Mouse (Mus musculus) erythroblast, embryonic 14.5 days (primary cell): ENCODE results near the gene Cenpc1. TPM values are rescaled to one million over a fixed set of nuclear protein-coding genes. Genes with fewer than 3 reads are reported as not detected.

Experiments
- H3K27me3 ChIP-seq: 2 replicates; pipeline ENCODE4 v1.6.1; 2012; ENCODE audit warnings: inconsistent platforms; ENCODE audit not compliant: control insufficient read depth
- H3K36me3 ChIP-seq: 2 replicates; pipeline ENCODE4 v1.6.1; 2012; ENCODE audit warnings: mild to moderate bottlenecking, inconsistent platforms; ENCODE audit not compliant: control insufficient read depth
- H3K4me1 ChIP-seq: 2 replicates; pipeline ENCODE4 v1.6.1; 2012; ENCODE audit warnings: inconsistent platforms; ENCODE audit not compliant: control insufficient read depth
- H3K4me3 ChIP-seq: replicated peaks from 2 replicates; pipeline ENCODE3; 2012; ENCODE audit warnings: moderate library complexity, mild to moderate bottlenecking, inconsistent platforms
- H3K9me3 ChIP-seq: 2 replicates; pipeline ENCODE4 v1.6.1; 2012; ENCODE audit warnings: low read length, inconsistent platforms, mixed read lengths; ENCODE audit not compliant: control insufficient read depth
- GATA1 ChIP-seq: IDR thresholded peaks from 2 replicates; pipeline ENCODE4 v1.6.1; 2012; ENCODE audit warnings: low read length, inconsistent platforms, mixed read lengths
- TAL1 ChIP-seq: IDR thresholded peaks from 3 replicates; pipeline ENCODE4 v1.6.1; 2012; ENCODE audit warnings: low read length, inconsistent platforms, mixed read lengths
- polyA plus RNA-seq: library from polyadenylated mRNA; stranded (reverse); fragments of >175 nt; gene quantifications from 2 replicates; pipeline ENCODE4 v1.2.3, GENCODE M21; 2012

Gene Cenpc1
- polyA plus RNA-seq, result 0.46 and 0.48 TPM in 2 replicates

GRCm38 (mm10) chr5:86065101-86065875 is at the start of gene Cenpc1:
TSS of gene Cenpc1 (minus strand) at chr5:86065583.
- TF ChIP-seq GATA1, result no peak
- TF ChIP-seq TAL1, result no peak
- Histone ChIP-seq H3K27me3 (no peaks in the 10 kb centered on the region), H3K4me1 (peaks cover 44% of the 10 kb centered on the region), H3K36me3 (no peaks in the 10 kb centered on the region; the same call in none of the 2 replicates), H3K4me3 (peak within 1 kb of the TSS; percentile 92), H3K9me3 (no peaks in the 10 kb centered on the region)

GRCm38 (mm10) chr5:86113997-86114396 is 48.6 kb upstream of the Cenpc1 start:
- Histone ChIP-seq H3K36me3 (peaks cover 17% of the 10 kb centered on the region), H3K27me3 (no peaks in the 10 kb centered on the region)
- TF ChIP-seq GATA1 (no peak), TAL1 (no peak)

GRCm38 (mm10) chr5:86113037-86113436 is 47.7 kb upstream of the Cenpc1 start:
- H3K4me1 ChIP-seq, result no peaks in the 10 kb centered on the region
- no peaks in the 10 kb centered on the region for H3K9me3 ChIP-seq
- TF ChIP-seq GATA1, result no peak
- no peak for TF ChIP-seq TAL1
- H3K27me3 ChIP-seq, result no peaks in the 10 kb centered on the region
- peaks cover 10% of the 10 kb centered on the region for H3K36me3 ChIP-seq
- no peak overlapping the region for H3K4me3 ChIP-seq

More at GRCm38 (mm10) chr5:86113997-86114396, 48.6 kb upstream of the Cenpc1 start:
- Histone ChIP-seq H3K4me3 (no peak overlapping the region), H3K4me1 (no peaks in the 10 kb centered on the region), H3K9me3 (no peaks in the 10 kb centered on the region)

- TF ChIP-seq GATA1 (no peak), TAL1 (no peak)
- peaks cover 7% of the 10 kb centered on the region for H3K36me3 ChIP-seq
- no peaks in the 10 kb centered on the region for H3K4me1 ChIP-seq
- H3K27me3 ChIP-seq, result no peaks in the 10 kb centered on the region
- H3K9me3 ChIP-seq, result no peaks in the 10 kb centered on the region
- H3K4me3 ChIP-seq, result no peak overlapping the region
These were observed 45.7 kb upstream of the Cenpc1 start for GRCm38 (mm10) chr5:86111074-86111473.

- Histone ChIP-seq H3K4me1 (no peaks in the 10 kb centered on the region), H3K4me3 (no peak overlapping the region), H3K27me3 (no peaks in the 10 kb centered on the region), H3K36me3 (no peaks in the 10 kb centered on the region; the same call in 1 of the 2 replicates), H3K9me3 (no peaks in the 10 kb centered on the region)
- TF ChIP-seq GATA1 (no peak), TAL1 (no peak)
These were observed 41.2 kb upstream of the Cenpc1 start for GRCm38 (mm10) chr5:86106610-86107009.

- TF ChIP-seq TAL1, result no peak
- no peak for TF ChIP-seq GATA1
- no peaks in the 10 kb centered on the region for H3K27me3 ChIP-seq
- no peaks in the 10 kb centered on the region for H3K9me3 ChIP-seq
- H3K36me3 ChIP-seq, result no peaks in the 10 kb centered on the region; the same call in 1 of the 2 replicates
- H3K4me1 ChIP-seq, result no peaks in the 10 kb centered on the region
- H3K4me3 ChIP-seq, result no peak overlapping the region
These were observed 36.8 kb upstream of the Cenpc1 start for GRCm38 (mm10) chr5:86102176-86102575.

GRCm38 (mm10) chr5:86100621-86101020 is 35.2 kb upstream of the Cenpc1 start:
- Histone ChIP-seq H3K9me3 (no peaks in the 10 kb centered on the region), H3K4me3 (no peak overlapping the region), H3K4me1 (no peaks in the 10 kb centered on the region), H3K36me3 (no peaks in the 10 kb centered on the region), H3K27me3 (no peaks in the 10 kb centered on the region)
- no peak for TF ChIP-seq TAL1
- TF ChIP-seq GATA1, result no peak

GRCm38 (mm10) chr5:86098988-86099387 is 33.6 kb upstream of the Cenpc1 start:
- Histone ChIP-seq H3K4me3 (no peak overlapping the region), H3K27me3 (no peaks in the 10 kb centered on the region), H3K9me3 (no peaks in the 10 kb centered on the region), H3K36me3 (no peaks in the 10 kb centered on the region), H3K4me1 (peaks cover 5% of the 10 kb centered on the region)
- TF ChIP-seq TAL1 (no peak), GATA1 (no peak)

- no peaks in the 10 kb centered on the region for H3K9me3 ChIP-seq
- peaks cover 5% of the 10 kb centered on the region for H3K4me1 ChIP-seq
- H3K4me3 ChIP-seq, result no peak overlapping the region
- TF ChIP-seq GATA1 (no peak), TAL1 (no peak)
- H3K27me3 ChIP-seq, result no peaks in the 10 kb centered on the region
- H3K36me3 ChIP-seq, result no peaks in the 10 kb centered on the region
These were observed 29.4 kb upstream of the Cenpc1 start for GRCm38 (mm10) chr5:86094754-86095153.
